Mouse (Mus musculus): ENCODE measurements around the gene Cdh23. TPM values are rescaled to one million over a fixed set of nuclear protein-coding genes. Genes with fewer than 3 reads are reported as not detected.
A peak's percentile ranks its signal among the peaks of the same experiment; 100 is the strongest.

The Cdh23 gene
- polyA plus RNA-seq, 1 experiment, result not detected

- Histone ChIP-seq H3K27ac (ENCODE audit: insufficient read depth, low read depth, low read length) (no peak overlapping the region), H3K4me1 (ENCODE audit: control insufficient read depth, insufficient read depth, low read length) (no peaks in the 10 kb centered on the region), H3K4me3 (ENCODE audit: insufficient read depth, low read length) (no peak overlapping the region)
- TF ChIP-seq POLR2A (IDR thresholded peaks at IDR 0.05; ENCODE audit: borderline replicate concordance, low read depth, low read length), result no peak
- TF ChIP-seq CTCF (IDR thresholded peaks at IDR 0.05; ENCODE audit: low read depth, low read length), result no peak
Observed at GRCm38 (mm10) chr10:60422756-60423155, 273.5 kb downstream of the Cdh23 start.

GRCm38 (mm10) chr10:60419624-60420023, 276.7 kb downstream of the Cdh23 start:
- H3K4me3 ChIP-seq (ENCODE audit: insufficient read depth, low read length), result no peak overlapping the region
- H3K27ac ChIP-seq (ENCODE audit: insufficient read depth, low read depth, low read length), result no peak overlapping the region
- TF ChIP-seq CTCF (IDR thresholded peaks at IDR 0.05; ENCODE audit: low read depth, low read length) (peak; percentile 55), POLR2A (IDR thresholded peaks at IDR 0.05; ENCODE audit: borderline replicate concordance, low read depth, low read length) (no peak)
- no peaks in the 10 kb centered on the region for H3K4me1 ChIP-seq (ENCODE audit: control insufficient read depth, insufficient read depth, low read length)

GRCm38 (mm10) chr10:60418137-60418536, 278.2 kb downstream of the Cdh23 start:
- TF ChIP-seq POLR2A (IDR thresholded peaks at IDR 0.05; ENCODE audit: borderline replicate concordance, low read depth, low read length) (no peak), CTCF (IDR thresholded peaks at IDR 0.05; ENCODE audit: low read depth, low read length) (peak; percentile 53)
- H3K27ac ChIP-seq (ENCODE audit: insufficient read depth, low read depth, low read length), result no peak overlapping the region
- no peaks in the 10 kb centered on the region for H3K4me1 ChIP-seq (ENCODE audit: control insufficient read depth, insufficient read depth, low read length)
- H3K4me3 ChIP-seq (ENCODE audit: insufficient read depth, low read length), result no peak overlapping the region

- TF ChIP-seq CTCF (IDR thresholded peaks at IDR 0.05; ENCODE audit: low read depth, low read length) (no peak), POLR2A (IDR thresholded peaks at IDR 0.05; ENCODE audit: borderline replicate concordance, low read depth, low read length) (no peak)
- no peaks in the 10 kb centered on the region for H3K4me1 ChIP-seq (ENCODE audit: control insufficient read depth, insufficient read depth, low read length)
- H3K27ac ChIP-seq (ENCODE audit: insufficient read depth, low read depth, low read length), result no peak overlapping the region
- no peak overlapping the region for H3K4me3 ChIP-seq (ENCODE audit: insufficient read depth, low read length)
Observed at GRCm38 (mm10) chr10:60417041-60417440, 279.2 kb downstream of the Cdh23 start.

- no peak for TF ChIP-seq POLR2A (IDR thresholded peaks at IDR 0.05; ENCODE audit: borderline replicate concordance, low read depth, low read length)
- no peak for TF ChIP-seq CTCF (IDR thresholded peaks at IDR 0.05; ENCODE audit: low read depth, low read length)
- H3K27ac ChIP-seq (ENCODE audit: insufficient read depth, low read depth, low read length), result no peak overlapping the region
- no peak overlapping the region for H3K4me3 ChIP-seq (ENCODE audit: insufficient read depth, low read length)
- H3K4me1 ChIP-seq (ENCODE audit: control insufficient read depth, insufficient read depth, low read length), result no peaks in the 10 kb centered on the region
Observed at GRCm38 (mm10) chr10:60413756-60414155, 282.5 kb downstream of the Cdh23 start.

GRCm38 (mm10) chr10:60411794-60412193, 284.5 kb downstream of the Cdh23 start:
- no peak for TF ChIP-seq POLR2A (IDR thresholded peaks at IDR 0.05; ENCODE audit: borderline replicate concordance, low read depth, low read length)
- TF ChIP-seq CTCF (IDR thresholded peaks at IDR 0.05; ENCODE audit: low read depth, low read length), result peak; percentile 31
- no peaks in the 10 kb centered on the region for H3K4me1 ChIP-seq (ENCODE audit: control insufficient read depth, insufficient read depth, low read length)
- no peak overlapping the region for H3K27ac ChIP-seq (ENCODE audit: insufficient read depth, low read depth, low read length)
- no peak overlapping the region for H3K4me3 ChIP-seq (ENCODE audit: insufficient read depth, low read length)

GRCm38 (mm10) chr10:60407831-60408230, 288.5 kb downstream of the Cdh23 start:
- Histone ChIP-seq H3K4me3 (ENCODE audit: insufficient read depth, low read length) (no peak overlapping the region), H3K27ac (ENCODE audit: insufficient read depth, low read depth, low read length) (no peak overlapping the region), H3K4me1 (ENCODE audit: control insufficient read depth, insufficient read depth, low read length) (0 out of 2 replicates have a peak, but pooled peaks cover 3% of the 10 kb centered on the region)
- TF ChIP-seq POLR2A (IDR thresholded peaks at IDR 0.05; ENCODE audit: borderline replicate concordance, low read depth, low read length) (no peak), CTCF (IDR thresholded peaks at IDR 0.05; ENCODE audit: low read depth, low read length) (peak; percentile 91)

GRCm38 (mm10) chr10:60405460-60406177, 290.7 kb downstream of the Cdh23 start:
- H3K4me1 ChIP-seq (ENCODE audit: control insufficient read depth, insufficient read depth, low read length), result 0 out of 2 replicates have a peak, but pooled peaks cover 3% of the 10 kb centered on the region
- H3K27ac ChIP-seq (ENCODE audit: insufficient read depth, low read depth, low read length), result no peak overlapping the region
- H3K4me3 ChIP-seq (ENCODE audit: insufficient read depth, low read length), result no peak overlapping the region
- no peak for TF ChIP-seq POLR2A (IDR thresholded peaks at IDR 0.05; ENCODE audit: borderline replicate concordance, low read depth, low read length)
- TF ChIP-seq CTCF (IDR thresholded peaks at IDR 0.05; ENCODE audit: low read depth, low read length), result no peak

- no peak overlapping the region for H3K4me3 ChIP-seq (ENCODE audit: insufficient read depth, low read length)
- TF ChIP-seq POLR2A (IDR thresholded peaks at IDR 0.05; ENCODE audit: borderline replicate concordance, low read depth, low read length) (no peak), CTCF (IDR thresholded peaks at IDR 0.05; ENCODE audit: low read depth, low read length) (no peak)
- no peak overlapping the region for H3K27ac ChIP-seq (ENCODE audit: insufficient read depth, low read depth, low read length)
- peaks cover 42% of the 10 kb centered on the region for H3K4me1 ChIP-seq (ENCODE audit: control insufficient read depth, insufficient read depth, low read length)
Observed at GRCm38 (mm10) chr10:60400507-60401295, 295.6 kb downstream of the Cdh23 start.

- TF ChIP-seq POLR2A (IDR thresholded peaks at IDR 0.05; ENCODE audit: borderline replicate concordance, low read depth, low read length) (no peak), CTCF (IDR thresholded peaks at IDR 0.05; ENCODE audit: low read depth, low read length) (no peak)
- Histone ChIP-seq H3K4me3 (ENCODE audit: insufficient read depth, low read length) (no peak within 1 kb of the TSS), H3K4me1 (ENCODE audit: control insufficient read depth, insufficient read depth, low read length) (peaks cover 48% of the 10 kb centered on the region), H3K27ac (ENCODE audit: insufficient read depth, low read depth, low read length) (peak within 1 kb of the TSS; percentile 83)
Observed at GRCm38 (mm10) chr10:60399449-60399848, 296.8 kb downstream of the Cdh23 start, which contains the start of gene Gm17455. Gene Gm17455 (plus strand): TSS chr10:60399726.

Data from bone marrow macrophage, adult 2 months (primary cell).